Mouse (Mus musculus) stomach, embryonic 16.5 days (tissue): ENCODE data around the gene Hist1h3a. TPM values are rescaled to one million over a fixed set of nuclear protein-coding genes. Genes with fewer than 3 reads are reported as not detected.

Experiments used
- ATAC-seq: fragments of 200-750 bp; cut with Nextera tagmentation; 2 replicates; pipeline ENCODE4 v1.8.0; 2017; ENCODE audit warnings: moderate number of reproducible peaks, moderate TSS enrichment; ENCODE audit not compliant: insufficient read depth, low FRiP score
- H3K27ac ChIP-seq: fragments of 300-500 bp; sonication (generic); 2 replicates; pipeline ENCODE4 v1.5.1; 2014; ENCODE audit warnings: low read length
- H3K27me3 ChIP-seq: fragments of 300-500 bp; sonication (generic); 2 replicates; pipeline ENCODE4 v1.6.1; 2014; ENCODE audit warnings: low read length, control low read depth, mixed read lengths; ENCODE audit not compliant: control insufficient read depth, insufficient read depth
- H3K36me3 ChIP-seq: fragments of 300-500 bp; sonication (generic); 2 replicates; pipeline ENCODE4 v1.6.1; 2014; ENCODE audit warnings: low read length; ENCODE audit not compliant: control insufficient read depth, insufficient read depth
- H3K4me1 ChIP-seq: fragments of 300-500 bp; sonication (generic); 2 replicates; pipeline ENCODE4 v1.6.1; 2014; ENCODE audit warnings: low read length, control low read depth, mixed read lengths; ENCODE audit not compliant: control insufficient read depth, insufficient read depth
- H3K4me2 ChIP-seq: fragments of 300-500 bp; sonication (generic); 2 replicates; pipeline ENCODE4 v1.6.1; 2014; ENCODE audit warnings: low read depth, low read length, mixed read lengths
- H3K4me3 ChIP-seq: fragments of 300-500 bp; sonication (generic); replicated peaks from 2 replicates; pipeline ENCODE4 v1.5.1; 2014; ENCODE audit warnings: mild to moderate bottlenecking, low read length
- H3K9ac ChIP-seq: fragments of 300-500 bp; sonication (generic); 2 replicates; pipeline ENCODE4 v1.6.1; 2014; ENCODE audit warnings: low read length
- H3K9me3 ChIP-seq: fragments of 300-500 bp; sonication (generic); replicated peaks from 2 replicates; pipeline ENCODE4 v1.6.1; 2016; ENCODE audit warnings: low read length, control low read depth; ENCODE audit not compliant: control insufficient read depth
- WGBS: fragments of 180-500 bp; shearing (Covaris S2); extraction: QIAGEN DNeasy Blood & Tissue Kit; methylation state at CpG from one replicate; pipeline ENCODE4 v1.1.7; 2014; 5-methylcytosine and 5-hydroxymethylcytosine counted together
- polyA plus RNA-seq: library from polyadenylated mRNA; unstranded; fragments of >200 nt; fragmentation: Nextera tagmentation; extraction: Ambion mirVana; gene quantifications from 2 replicates; pipeline ENCODE4 v1.2.1, GENCODE M21; 2015

Gene Hist1h3a
- polyA plus RNA-seq, 1 experiment from 2014 or later: 3.5 TPM

DNA sequence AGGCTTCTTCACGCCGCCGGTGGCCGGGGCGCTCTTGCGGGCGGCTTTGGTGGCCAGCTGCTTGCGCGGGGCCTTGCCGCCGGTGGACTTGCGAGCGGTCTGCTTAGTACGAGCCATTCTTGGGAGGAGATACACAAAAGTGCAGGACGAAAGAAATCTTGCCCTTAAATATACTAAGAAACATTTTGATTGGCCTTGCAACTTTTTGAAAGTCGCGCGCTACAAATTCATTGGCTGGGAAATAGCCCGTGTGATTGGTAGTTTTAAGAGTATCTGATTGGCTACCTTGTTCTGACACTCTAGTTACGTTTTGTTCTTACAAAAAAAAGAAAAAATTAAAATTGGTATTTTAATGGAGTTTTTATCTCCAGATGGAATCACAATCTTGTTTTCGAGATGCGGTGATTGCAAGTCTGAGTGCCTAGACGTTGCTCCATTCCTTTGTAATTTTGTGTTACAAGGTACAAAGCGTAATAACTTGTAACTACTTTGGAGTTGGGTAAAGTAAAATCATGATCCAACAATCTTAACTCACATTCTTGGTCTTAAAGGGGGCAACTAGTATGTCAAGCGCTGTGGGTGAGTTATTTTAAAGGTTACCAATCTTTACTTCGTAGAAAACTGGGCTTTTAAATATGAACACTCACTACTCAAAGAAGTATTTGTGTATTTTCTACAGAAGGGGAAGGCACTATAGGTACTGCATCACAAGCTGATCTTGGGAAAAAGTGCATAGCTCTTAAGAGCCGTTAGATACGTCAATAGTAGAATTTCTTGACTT is 16.6 kb downstream of the Hist1h3a start, which contains the start of gene Hist1h3c:
Hist1h3c (minus strand) TSS at position 222 of the 781 bp plus-strand sequence.
- H3K4me3 ChIP-seq: peak within 1 kb of the TSS; percentile 49
- H3K36me3 ChIP-seq: no peaks in the 10 kb centered on the region
- peaks cover 24% of the 10 kb centered on the region for H3K4me1 ChIP-seq
- peak within 1 kb of the TSS; percentile 99 for H3K27ac ChIP-seq
- H3K9me3 ChIP-seq: no peaks in the 10 kb centered on the region
- H3K9ac ChIP-seq: peak within 1 kb of the TSS; percentile 73
- no peaks in the 10 kb centered on the region for H3K27me3 ChIP-seq
- WGBS: under 1% methylated on average over 28 of the region's 28 CpGs
- peak within 1 kb of the TSS; percentile 59 for H3K4me2 ChIP-seq
- ATAC-seq: peak; percentile 72

DNA sequence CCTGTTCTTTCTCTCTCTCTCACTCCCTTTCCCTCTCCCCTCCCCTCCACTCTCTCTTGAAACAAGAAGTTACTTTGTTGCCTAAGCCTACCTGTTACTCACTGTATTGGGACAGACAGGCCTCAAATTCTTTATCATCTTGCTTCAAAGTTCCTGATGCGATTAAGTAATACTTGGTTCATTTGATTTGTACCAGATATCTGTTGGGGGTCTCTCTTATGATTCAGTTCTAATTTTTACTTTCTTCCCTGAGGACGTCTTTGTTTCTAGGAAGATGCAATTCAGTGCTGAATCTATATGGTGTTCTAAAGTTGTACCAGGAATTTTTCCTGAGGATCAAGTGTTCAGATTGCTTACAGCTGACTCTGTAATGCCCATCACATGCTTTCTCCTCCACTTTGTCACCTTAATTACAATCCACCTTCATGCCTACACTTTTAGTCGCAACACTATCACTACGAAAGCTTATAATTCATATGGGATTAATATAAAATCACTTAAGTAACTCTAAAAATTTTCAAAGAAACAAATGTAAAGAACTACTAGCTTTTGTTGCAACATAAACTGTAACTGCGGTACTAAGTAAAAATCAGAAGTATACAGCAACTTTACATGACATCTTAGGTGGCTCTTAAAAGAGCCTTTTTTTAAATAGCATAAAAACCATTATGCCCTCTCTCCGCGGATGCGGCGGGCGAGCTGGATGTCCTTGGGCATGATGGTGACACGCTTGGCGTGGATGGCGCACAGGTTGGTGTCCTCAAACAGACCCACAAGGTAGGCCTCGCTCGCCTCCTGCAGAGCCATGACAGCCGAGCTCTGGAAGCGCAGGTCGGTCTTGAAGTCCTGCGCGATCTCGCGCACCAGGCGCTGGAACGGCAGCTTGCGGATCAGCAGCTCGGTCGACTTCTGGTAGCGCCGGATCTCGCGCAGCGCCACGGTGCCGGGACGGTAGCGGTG is 17.5 kb downstream of the Hist1h3a start:
- peak overlapping the region; percentile 59 for H3K4me2 ChIP-seq
- 2% methylated on average over 16 of the region's 36 CpGs for whole genome bisulfite sequencing
- no peak for ATAC-seq
- no peaks in the 10 kb centered on the region for H3K36me3 ChIP-seq
- H3K9ac ChIP-seq: peak overlapping the region; percentile 61
- H3K27ac ChIP-seq: peak overlapping the region; percentile 79
- peaks cover 28% of the 10 kb centered on the region for H3K4me1 ChIP-seq
- H3K27me3 ChIP-seq: no peaks in the 10 kb centered on the region
- H3K9me3 ChIP-seq: no peaks in the 10 kb centered on the region
- peak overlapping the region; percentile 49 for H3K4me3 ChIP-seq

DNA sequence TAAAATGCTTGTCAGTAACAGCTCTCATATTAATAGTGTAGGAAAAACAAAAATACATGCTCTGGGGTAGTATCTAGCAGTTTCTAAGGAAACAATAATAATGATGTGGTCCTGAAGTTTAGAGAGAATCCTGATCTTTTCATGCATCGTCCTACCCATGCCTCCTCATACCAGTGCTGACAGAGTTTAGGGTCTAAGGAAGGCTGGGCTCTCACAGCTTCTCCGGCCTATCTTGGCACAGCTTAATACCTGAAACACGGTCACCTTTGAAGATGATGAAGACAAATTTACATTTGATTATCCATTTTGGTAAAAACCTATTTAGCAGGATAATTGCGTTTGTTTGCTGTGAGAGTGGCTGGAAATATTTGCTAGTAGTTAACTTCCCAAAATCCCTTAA is 18.2 kb downstream of the Hist1h3a start:
- Histone ChIP-seq H3K4me1 (peaks cover 32% of the 10 kb centered on the region), H3K4me3 (peak overlapping the region; percentile 49), H3K4me2 (peak overlapping the region; percentile 59), H3K36me3 (no peaks in the 10 kb centered on the region), H3K27me3 (no peaks in the 10 kb centered on the region), H3K9me3 (no peaks in the 10 kb centered on the region), H3K9ac (no peak overlapping the region), H3K27ac (no peak overlapping the region)
- ATAC-seq: no peak
- WGBS: 27% methylated on average over 4 of the region's 4 CpGs

DNA sequence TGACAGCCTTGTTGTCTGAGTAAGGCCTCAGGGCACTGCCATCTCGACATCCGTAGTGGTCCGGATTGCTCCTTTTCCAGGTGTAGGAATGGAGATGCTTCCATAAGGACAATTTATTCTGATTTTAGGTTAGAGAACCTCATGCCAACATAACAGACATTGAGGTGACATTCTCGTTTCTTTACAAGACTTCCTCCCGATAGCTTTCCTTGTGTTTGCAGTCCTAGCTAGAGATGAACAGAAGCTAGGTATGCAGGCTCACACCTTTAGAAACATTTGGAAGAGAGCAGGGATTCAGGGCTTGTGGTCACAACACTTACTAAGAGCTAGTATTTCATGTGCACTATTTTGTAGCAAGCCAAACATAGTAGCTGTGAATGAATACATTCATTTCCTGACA is 19.0 kb downstream of the Hist1h3a start:
- no peaks in the 10 kb centered on the region for H3K9me3 ChIP-seq
- H3K9ac ChIP-seq: no peak overlapping the region
- no peak overlapping the region for H3K27ac ChIP-seq
- ATAC-seq: no peak
- no peaks in the 10 kb centered on the region for H3K27me3 ChIP-seq
- H3K36me3 ChIP-seq: no peaks in the 10 kb centered on the region
- no peak overlapping the region for H3K4me3 ChIP-seq
- no peak overlapping the region for H3K4me2 ChIP-seq
- H3K4me1 ChIP-seq: peaks cover 32% of the 10 kb centered on the region
- 86% methylated on average over 5 of the region's 5 CpGs for WGBS

DNA sequence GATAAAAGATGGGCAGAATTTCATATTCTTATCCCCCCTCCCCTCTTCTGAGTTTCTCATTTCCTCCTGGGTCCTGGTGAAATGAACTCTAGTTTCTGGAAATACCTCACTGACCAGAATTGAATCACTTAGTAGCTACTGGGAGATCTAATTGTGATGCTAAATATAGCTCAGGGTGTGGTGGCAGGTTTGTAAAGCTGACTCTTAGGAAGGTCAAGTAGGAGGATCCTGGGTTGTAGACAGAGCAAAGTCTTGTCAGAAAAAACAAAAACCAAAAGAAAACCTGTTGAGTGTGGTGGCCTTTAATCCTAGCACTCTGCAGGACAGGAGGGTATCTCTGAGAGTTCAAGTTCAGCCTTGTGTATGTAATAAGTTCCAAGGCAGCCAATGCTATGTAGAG is 20.2 kb downstream of the Hist1h3a start:
- Histone ChIP-seq H3K4me1 (peaks cover 21% of the 10 kb centered on the region; the same call in 1 of the 2 replicates), H3K4me3 (no peak overlapping the region), H3K4me2 (no peak overlapping the region), H3K27me3 (no peaks in the 10 kb centered on the region), H3K9ac (no peak overlapping the region), H3K36me3 (no peaks in the 10 kb centered on the region), H3K9me3 (no peaks in the 10 kb centered on the region), H3K27ac (no peak overlapping the region)
- no peak for ATAC-seq

DNA sequence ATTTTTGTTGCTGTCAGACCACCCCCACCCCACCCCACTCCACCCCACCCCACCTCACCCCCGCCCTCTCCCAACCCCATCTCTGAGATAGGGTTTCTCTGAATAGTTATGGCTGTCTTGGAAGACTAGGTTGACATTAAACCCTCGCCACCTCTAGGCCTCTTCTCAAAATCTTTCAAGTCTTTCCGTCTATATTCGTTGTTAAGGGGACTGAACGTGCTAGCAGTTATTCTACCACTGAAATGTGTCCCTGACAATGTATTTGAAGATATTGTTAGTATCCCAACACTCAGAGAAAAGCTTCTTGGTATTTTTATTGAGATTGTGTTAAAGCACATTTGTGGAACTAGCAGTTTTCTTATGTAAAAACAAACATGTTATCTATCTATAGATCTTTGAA is 21.3 kb downstream of the Hist1h3a start:
- Histone ChIP-seq H3K27me3 (no peaks in the 10 kb centered on the region), H3K4me1 (peaks cover 21% of the 10 kb centered on the region; the same call in 1 of the 2 replicates), H3K4me2 (peak overlapping the region; percentile 91), H3K27ac (peak overlapping the region; percentile 99; the same call in 1 of the 2 replicates), H3K36me3 (no peaks in the 10 kb centered on the region), H3K4me3 (peak overlapping the region; percentile 70), H3K9ac (no peak overlapping the region), H3K9me3 (no peaks in the 10 kb centered on the region)
- no peak for ATAC-seq
- 48% methylated on average over 5 of the region's 5 CpGs for WGBS

DNA sequence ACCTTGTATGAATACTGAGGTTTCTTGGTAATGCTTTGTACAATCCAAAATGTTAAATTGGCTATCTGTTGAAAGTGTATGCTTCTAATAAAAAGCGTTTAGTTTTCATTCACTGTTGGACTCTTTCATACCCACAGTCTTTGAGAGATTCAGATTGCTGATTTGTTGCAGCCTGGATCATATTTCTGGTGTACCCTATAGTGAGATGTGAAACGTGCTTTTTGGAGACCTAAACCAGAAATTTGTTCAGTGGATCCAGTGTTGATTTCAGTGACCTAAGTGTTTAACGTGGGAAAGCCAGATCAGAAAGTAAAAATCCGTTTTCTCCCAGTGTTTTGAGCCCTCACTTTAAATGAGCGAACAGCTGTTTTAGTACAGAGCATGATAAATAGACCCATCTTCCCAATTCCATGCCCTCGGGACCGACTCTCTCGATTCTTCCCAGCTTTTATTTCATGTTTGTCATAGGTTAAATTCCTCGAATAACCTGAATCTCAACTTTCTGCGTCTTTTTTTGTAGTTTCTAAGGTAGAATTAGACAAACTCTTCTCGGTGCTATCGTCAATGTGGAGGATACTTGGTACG is 21.8 kb downstream of the Hist1h3a start:
- WGBS: 18% methylated on average over 13 of the region's 13 CpGs
- Histone ChIP-seq H3K4me1 (peaks cover 21% of the 10 kb centered on the region; the same call in 1 of the 2 replicates), H3K36me3 (no peaks in the 10 kb centered on the region), H3K9ac (peak overlapping the region; percentile 85), H3K27me3 (no peaks in the 10 kb centered on the region), H3K27ac (peak overlapping the region; percentile 99), H3K4me2 (peak overlapping the region; percentile 91), H3K9me3 (no peaks in the 10 kb centered on the region), H3K4me3 (peak overlapping the region; percentile 70)
- no peak for ATAC-seq

DNA sequence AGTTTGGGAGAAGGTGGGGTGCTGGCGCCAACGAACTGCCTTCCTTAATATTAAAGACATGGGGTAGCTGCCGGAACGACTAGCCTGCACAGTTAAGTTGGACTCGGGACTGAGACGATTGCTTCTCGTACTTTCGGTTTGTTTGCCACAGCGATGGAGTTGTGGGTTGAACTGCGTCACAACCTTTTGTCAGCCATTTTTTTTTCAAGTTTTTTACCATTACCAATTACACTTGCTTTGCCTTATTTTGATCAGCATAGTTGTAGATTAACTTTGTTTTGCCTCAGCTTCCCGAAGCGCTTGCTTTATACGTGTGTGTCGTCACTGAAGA is 22.3 kb downstream of the Hist1h3a start:
- Histone ChIP-seq H3K4me3 (peak overlapping the region; percentile 70), H3K4me2 (peak overlapping the region; percentile 91), H3K36me3 (no peaks in the 10 kb centered on the region), H3K9me3 (no peaks in the 10 kb centered on the region), H3K27me3 (no peaks in the 10 kb centered on the region), H3K9ac (peak overlapping the region; percentile 85), H3K27ac (peak overlapping the region; percentile 99), H3K4me1 (peaks cover 21% of the 10 kb centered on the region; the same call in 1 of the 2 replicates)
- no peak; the same call in 1 of the 2 replicates for ATAC-seq
- WGBS: under 1% methylated on average over 14 of the region's 14 CpGs
